Mouse (Mus musculus): ENCODE results near the gene Snca.

DNA sequence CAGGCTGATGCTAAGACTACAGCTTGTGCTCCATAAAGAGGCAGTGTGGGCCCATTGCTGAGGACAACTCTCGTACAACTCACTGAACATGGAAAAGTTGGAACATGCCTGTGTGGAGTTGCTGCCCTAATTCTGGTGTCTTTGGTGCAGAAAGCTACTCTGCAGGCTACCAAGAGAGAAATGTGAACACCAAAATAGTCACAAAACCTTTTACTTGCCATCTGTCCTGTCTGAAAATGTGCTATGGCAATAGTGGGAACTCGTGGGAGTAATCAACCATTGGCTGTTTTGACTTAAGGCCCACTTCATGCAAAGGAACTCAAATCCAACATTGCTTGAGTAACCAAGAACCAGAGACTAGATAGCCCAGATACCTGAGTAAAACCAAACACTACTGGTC is 26.9 kb upstream of the Snca start:
- TF ChIP-seq GATA1 (IDR thresholded peaks at IDR 0.05; ENCODE audit: borderline replicate concordance, low read length) (no peak), FLI1 (IDR thresholded peaks at IDR 0.05; ENCODE audit: low read length) (no peak)

Measured in megakaryocyte, embryonic 14.5 days (primary cell).